Mouse (Mus musculus) brown adipose tissue, adult 24 weeks (tissue): ENCODE results near the gene Synm. TPM values are rescaled to one million over a fixed set of nuclear protein-coding genes. Genes with fewer than 3 reads are reported as not detected.

Source experiments
- H3K27ac ChIP-seq: fragments of 200-500 bp; replicated peaks from 2 replicates; pipeline ENCODE4 v1.5.1; 2012; ENCODE audit warnings: low read depth, mild to moderate bottlenecking, low read length
- H3K4me1 ChIP-seq: fragments of 200-500 bp; 2 replicates; pipeline ENCODE4 v1.6.1; 2012; ENCODE audit warnings: low read length, mixed read lengths; ENCODE audit not compliant: control insufficient read depth, insufficient read depth, insufficient read length
- H3K4me3 ChIP-seq: fragments of 200-500 bp; 2 replicates; pipeline ENCODE4 v1.5.1; 2012; ENCODE audit warnings: low read depth, mild to moderate bottlenecking, low read length, moderate library complexity; ENCODE audit not compliant: insufficient read depth
- polyA plus RNA-seq: library from polyadenylated mRNA; stranded (reverse); fragments of >200 nt; gene quantifications from 2 replicates; pipeline ENCODE4 v1.2.4, GENCODE M21; 2012; ENCODE audit not compliant: missing spikeins, insufficient read depth, insufficient read length

Synm gene
- polyA plus RNA-seq, 1 experiment: 5.0 TPM

DNA sequence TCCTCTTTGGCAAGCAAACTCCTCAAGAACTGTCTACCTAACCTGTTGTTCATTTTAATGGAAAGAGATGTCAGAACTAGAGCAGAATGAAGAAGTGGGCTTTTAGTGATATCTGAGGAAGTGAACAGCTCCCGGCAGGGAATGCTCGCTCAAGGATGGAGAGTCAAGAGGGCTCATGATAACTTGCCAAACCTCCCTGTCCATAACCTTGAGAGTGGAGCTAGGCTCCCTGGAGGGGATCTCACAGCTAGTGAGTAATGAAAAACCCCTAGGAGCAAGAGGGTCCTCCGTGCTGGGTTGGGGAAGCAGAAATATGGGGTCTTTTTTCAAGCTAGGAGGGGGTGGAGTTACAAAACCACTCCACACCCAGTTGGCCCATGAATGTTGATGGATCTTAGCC, 4.1 kb upstream of the Synm start:
- no peak overlapping the region for H3K27ac ChIP-seq
- H3K4me3 ChIP-seq: no peak overlapping the region
- no peaks in the 10 kb centered on the region for H3K4me1 ChIP-seq

DNA sequence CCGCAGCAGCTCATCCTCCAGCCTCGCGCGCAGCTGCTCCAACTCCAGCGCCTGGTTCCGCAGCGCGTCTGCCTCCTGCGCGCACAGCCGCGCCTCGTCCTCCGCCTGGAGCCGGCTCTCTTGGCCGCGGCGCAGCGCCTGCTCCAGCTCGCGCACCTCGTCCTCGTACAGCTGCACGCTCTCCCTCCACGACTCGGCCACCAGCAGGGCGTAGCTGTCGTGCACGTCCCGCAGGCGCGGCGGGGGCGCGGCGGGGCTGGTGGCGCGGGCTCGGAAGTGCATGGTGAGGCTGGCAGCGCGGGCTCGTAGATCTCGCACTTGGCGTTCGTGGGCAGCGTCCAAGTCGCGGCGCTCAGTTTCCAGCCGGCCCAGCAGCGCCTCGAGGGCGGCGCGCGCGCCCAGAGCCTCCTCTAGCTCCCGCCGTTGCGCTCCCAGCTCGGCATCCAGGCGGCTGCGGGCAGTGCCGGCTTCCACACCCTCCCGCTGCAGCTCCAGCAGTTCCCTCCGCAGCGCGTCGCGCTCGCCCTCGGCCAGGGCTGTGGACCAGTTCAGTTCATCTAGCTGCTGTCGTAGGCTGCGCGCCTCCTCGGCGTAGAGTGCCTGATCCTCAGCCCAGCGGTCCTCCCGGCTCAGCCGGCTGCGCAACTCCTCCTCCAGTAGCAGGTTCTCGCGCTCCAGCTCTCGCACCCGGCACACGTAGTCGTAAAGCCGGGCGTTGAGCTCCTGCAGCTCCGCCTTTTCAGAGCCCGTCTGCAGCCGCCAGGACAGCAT, 499 bp downstream of the Synm start:
- Histone ChIP-seq H3K27ac (peak overlapping the region; percentile 6; the same call in 1 of the 2 replicates), H3K4me1 (0 out of 2 replicates have a peak, but pooled peaks cover 2% of the 10 kb centered on the region), H3K4me3 (peak overlapping the region; percentile 71)

DNA sequence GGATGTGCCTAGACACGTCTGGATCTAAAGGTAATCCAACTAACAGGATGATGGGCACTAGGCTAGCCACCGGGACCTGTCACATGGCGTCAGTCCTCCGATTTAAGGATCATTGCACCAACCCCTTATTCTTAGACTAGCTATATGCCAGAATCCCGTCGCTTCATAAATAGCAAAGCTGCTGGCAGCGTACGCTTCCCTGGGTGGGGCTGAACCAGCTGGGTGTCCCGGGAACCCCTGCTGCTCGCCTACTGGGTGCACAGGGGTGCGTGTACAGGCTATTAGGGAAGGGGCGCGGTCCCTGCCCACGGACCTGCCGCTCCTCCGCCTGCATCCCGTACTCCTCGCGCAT, 1.1 kb downstream of the Synm start:
- Histone ChIP-seq H3K4me3 (peak overlapping the region; percentile 71), H3K27ac (no peak overlapping the region), H3K4me1 (0 out of 2 replicates have a peak, but pooled peaks cover 2% of the 10 kb centered on the region)

DNA sequence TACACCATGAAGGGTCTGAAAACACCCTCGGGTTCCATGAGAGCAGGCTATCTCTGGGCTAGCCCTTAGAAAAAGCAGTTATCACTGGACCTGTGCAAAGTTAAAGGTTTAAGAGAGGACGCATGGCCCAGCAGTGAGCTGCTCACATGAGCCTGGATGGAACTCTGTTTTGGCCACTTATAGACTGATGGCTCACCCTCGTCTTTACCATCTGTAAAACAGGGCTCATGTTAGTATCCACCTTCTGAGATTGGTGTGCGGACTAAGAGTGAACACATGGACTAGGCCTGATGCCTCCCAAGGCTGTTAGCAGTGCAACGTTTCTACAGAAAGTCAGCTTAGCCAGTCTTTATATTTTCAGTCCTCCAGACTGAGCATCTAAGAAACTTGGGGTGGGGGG, 2.9 kb downstream of the Synm start:
- Histone ChIP-seq H3K27ac (no peak overlapping the region), H3K4me3 (no peak overlapping the region), H3K4me1 (0 out of 2 replicates have a peak, but pooled peaks cover 2% of the 10 kb centered on the region)

DNA sequence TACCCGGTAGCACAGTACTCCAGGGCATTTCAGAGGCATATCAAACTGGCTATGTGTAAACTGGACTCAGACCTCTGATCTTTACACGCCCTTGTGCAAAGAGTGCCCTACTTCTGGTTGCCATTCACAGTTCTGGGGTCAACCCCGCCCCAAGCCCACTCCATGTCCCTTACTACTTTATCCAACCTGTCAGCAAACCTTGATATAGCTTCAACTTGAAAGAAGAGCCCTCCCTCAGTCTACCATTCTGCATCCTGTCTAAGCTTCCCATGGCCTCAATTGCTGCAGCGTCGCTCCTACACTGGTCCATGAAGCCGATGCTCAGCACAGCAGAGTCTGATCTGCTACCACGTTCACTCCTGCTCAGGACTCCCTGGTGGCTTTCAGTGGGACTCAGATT, 4.2 kb downstream of the Synm start:
- Histone ChIP-seq H3K4me3 (no peak overlapping the region), H3K27ac (no peak overlapping the region), H3K4me1 (0 out of 2 replicates have a peak, but pooled peaks cover 2% of the 10 kb centered on the region)

DNA sequence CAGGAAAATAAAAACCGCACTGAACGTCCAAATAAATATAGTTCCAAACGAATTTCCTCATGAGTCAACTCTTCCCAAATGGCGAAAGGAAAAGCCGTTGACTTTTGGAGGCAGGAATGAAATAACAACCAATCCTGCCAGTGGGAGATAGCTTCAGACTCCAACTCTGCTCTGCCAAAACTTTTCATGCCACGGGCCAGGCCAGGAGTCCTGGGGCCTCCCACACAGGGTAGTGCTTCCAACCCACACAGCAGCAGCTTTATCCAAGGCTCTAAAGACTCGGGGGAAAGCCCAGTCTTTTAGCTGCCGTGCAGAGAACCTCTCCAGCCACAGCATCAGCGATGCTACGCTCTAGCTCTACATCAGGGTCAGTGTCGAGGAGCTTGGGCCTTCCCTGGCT, 4.9 kb downstream of the Synm start:
- Histone ChIP-seq H3K27ac (peak overlapping the region; percentile 7; the same call in 1 of the 2 replicates), H3K4me1 (peaks cover 6% of the 10 kb centered on the region; the same call in 1 of the 2 replicates), H3K4me3 (no peak overlapping the region)

DNA sequence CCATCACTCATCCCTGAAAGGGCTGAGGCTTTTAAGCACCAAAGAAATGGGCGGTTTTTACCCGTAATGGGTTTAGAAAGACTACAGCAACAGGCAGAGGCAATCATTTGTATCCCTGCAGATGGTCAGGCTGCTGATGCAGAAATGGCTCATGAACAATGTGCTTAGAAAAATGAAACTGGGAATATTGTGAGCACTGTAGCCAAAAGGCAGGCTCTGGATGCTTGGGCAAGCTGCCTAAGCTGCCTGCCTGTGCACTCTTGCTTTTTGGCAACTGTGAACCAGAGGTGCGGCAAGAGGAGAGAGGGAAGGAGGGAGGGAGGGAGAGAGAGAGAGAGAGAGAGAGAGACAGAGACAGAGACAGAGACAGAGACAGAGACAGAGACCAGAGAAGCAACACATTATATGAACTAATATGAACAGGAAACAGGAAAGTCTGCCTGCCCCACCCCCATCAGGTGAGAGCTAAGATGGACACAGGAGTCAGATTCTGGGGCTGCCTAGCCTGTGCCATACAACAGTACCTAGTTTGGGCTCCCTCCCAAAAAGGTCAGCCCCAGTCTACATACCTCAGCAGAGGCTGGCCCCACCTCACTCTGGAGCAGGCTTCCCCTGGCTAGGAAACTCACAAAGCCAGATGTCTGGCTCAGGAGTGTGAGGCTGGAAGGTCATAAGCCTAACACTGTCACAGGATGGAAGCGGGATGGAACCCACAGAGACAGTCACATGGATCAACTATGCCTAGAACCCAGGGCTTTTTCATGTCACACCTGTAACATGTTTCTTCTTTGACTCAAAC, 9.9 kb downstream of the Synm start:
- no peak overlapping the region for H3K4me3 ChIP-seq
- H3K4me1 ChIP-seq: peaks cover 4% of the 10 kb centered on the region; the same call in 1 of the 2 replicates
- H3K27ac ChIP-seq: no peak overlapping the region

DNA sequence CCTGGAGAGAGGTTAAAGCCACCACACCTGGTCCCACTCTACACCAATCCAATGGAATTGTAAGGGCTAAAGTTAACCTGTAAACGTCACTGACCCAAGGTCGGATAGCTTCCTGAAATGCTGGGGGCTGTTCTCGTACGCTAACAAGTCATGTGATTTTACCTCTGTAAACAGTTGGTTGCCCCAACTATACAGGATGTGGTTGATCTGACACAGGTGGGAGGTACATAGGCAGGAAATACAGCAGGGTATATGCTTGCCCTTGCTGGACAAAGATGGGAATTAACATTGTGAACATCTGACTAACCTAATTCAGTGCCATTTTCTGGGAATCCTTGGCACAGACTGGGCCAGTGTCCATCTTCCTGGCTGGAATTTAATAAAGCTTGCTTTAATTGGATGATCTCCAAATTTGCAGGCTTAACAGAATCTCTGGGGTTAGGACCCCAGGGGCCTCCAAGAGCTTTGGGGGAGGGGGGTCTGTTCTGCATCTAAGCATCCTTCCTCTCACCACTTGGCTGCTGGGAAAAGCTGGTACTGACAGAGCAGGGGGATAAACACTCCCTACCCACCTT, 11.7 kb downstream of the Synm start:
- no peak overlapping the region for H3K4me3 ChIP-seq
- H3K27ac ChIP-seq: no peak overlapping the region
- H3K4me1 ChIP-seq: peaks cover 4% of the 10 kb centered on the region; the same call in 1 of the 2 replicates

DNA sequence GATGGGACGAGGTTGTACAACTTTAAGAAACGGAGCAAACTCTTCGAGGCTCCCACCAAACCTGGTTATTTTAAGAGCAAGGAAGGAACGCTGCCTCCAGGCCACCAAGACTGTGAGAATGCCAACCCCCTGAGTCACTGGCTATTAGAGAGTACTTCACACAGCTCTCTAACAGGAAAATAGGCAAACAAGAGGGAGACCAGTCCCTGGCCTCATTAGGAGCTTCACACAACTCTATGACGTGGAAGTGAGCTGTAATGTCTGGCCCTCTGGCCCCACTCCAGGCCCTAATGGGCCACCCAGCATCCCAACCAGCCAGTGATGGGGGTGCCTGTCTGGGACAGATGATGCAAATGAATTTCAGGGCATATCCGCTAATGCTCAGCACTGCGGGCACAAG, 17.8 kb downstream of the Synm start:
- peak overlapping the region; percentile 71 for H3K27ac ChIP-seq
- no peak overlapping the region for H3K4me3 ChIP-seq
- H3K4me1 ChIP-seq: peaks cover 22% of the 10 kb centered on the region

DNA sequence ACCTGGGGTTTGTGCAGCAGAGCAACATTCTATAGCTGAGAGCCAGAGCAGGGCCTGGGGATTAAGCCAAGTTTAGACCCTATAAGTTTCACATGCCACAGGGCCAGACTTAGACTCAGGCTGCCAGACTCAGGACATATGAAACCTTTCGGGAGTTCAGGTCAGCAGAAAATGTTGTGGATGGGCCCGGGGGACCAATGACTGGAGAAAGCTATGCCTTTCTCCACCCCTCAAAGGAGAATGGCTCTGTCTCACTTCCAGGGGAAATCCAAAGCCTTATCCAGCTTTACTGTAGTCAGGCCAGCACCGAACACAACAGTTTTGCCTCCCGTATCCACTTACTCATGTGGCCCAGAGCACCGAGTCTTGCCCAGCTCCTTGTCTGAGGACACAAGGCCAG, 18.7 kb downstream of the Synm start:
- H3K4me3 ChIP-seq: no peak overlapping the region
- H3K27ac ChIP-seq: peak overlapping the region; percentile 71
- H3K4me1 ChIP-seq: peaks cover 22% of the 10 kb centered on the region

DNA sequence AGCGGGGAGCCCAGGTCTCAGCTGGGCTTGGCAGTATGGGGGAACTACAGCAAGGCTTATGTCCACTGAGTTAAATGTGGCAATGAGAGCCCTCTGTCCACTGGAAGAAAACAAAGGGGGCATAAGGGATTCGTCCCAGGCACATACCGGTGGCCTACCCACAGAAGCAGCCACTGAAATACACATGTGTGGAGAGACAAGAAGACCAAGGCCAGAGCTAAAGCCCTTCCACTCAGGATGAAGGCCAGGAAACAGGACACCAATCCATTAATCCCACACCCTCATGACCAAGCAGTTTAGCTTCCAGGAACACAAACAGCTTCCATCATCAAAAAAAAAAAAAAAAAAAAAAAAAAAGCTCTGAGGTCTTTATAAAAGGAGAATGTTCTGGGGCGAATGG, 19.2 kb downstream of the Synm start:
- Histone ChIP-seq H3K27ac (peak overlapping the region; percentile 71), H3K4me3 (no peak overlapping the region)

DNA sequence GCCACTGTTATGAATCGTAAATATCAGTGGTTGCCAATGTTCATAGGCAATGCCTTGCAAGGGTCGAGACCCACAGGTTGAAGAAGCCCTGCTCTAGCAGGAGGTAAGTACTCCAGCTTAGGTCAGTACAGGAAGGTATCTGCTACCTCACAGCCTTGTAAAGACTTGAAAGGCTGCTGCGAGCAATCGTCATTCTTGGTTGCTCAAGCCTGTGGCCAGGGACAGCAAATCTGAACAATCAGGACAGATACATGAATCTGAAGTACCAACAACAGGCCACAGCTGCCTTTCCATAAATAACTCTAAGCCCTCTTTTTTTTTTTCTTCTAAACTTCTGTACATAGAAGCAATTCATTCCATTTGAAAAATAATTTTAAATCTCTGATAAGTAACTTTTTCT, 27.3 kb downstream of the Synm start:
- Histone ChIP-seq H3K4me3 (no peak overlapping the region), H3K27ac (no peak overlapping the region), H3K4me1 (peaks cover 5% of the 10 kb centered on the region)

More for the DNA sequence above, 19.2 kb downstream of the Synm start:
- peaks cover 22% of the 10 kb centered on the region for H3K4me1 ChIP-seq

DNA sequence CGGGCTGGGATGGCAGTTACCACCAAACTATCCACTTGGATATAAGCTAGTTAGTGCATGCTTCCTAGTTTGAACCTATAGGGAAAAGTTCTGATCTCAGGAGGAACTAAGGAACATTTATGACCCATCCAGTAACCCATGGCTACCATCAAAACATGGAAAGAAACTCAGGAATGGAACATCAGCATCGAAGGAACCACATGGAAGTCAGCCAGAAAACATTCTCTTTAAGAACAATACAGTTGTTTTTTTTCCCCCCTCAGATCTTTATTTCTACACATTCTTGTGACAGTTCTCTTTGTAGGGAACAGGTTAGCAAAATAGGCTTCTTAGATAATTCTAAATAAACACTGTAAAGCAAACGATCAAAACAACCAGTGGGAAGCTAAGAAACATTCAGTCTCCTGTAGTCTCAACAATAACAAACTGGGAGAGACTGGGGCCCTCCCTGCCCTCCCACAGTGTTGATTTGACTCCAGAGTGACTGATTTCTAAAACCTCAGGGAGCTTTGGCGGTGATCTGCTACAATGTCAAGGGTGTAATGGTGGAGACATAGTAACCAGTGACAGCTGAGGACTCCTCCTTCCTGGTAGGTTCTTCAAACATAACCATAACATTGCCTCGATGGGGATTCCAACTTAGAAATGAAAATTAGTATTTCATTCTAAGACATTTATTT, 29.0 kb downstream of the Synm start:
- H3K27ac ChIP-seq: 0 out of 2 replicates have a peak overlapping the region, but pooled peaks have one; percentile 60
- no peak overlapping the region for H3K4me3 ChIP-seq
- H3K4me1 ChIP-seq: peaks cover 5% of the 10 kb centered on the region

DNA sequence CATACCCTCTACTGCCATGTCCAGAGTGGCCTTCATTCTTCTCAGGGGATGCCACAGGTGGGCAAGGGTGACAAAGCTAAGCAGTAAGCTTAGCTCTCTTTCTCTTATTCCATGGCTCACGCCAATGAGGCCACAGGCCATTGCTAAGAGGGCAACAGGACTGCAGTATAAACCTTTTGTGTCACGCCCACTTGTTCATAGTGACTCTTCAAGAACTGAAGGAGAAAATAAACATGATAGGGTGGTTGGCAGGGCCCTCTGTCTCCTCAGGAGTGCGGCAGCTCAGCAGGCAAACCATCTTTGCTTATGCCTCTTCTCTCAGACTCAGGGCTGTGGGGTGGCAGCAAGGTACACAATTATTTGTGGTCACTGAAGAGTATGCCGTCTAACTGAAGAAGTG, 30.7 kb downstream of the Synm start:
- no peak overlapping the region for H3K27ac ChIP-seq
- H3K4me3 ChIP-seq: no peak overlapping the region
- H3K4me1 ChIP-seq: peaks cover 9% of the 10 kb centered on the region

DNA sequence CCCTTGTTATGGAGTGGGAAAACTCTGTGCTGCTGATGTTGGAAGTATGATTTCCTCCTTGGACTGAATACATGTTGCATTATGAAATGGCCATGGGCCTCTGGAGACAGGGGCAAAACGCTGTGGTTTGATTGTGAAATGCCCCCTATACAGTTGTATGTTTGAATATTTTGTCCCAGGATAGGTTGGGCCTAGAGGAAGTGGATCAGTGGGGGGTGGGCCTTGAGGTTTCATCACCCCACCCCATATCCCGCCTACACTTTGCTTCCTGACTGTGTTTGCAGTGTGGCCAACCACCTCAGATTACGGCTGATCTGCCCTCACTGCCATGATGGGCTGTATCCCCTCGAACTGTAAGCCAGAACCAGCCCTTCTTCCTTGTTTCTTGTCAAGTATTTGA, 31.3 kb downstream of the Synm start:
- H3K4me1 ChIP-seq: peaks cover 9% of the 10 kb centered on the region
- H3K27ac ChIP-seq: no peak overlapping the region
- no peak overlapping the region for H3K4me3 ChIP-seq
